Mouse (Mus musculus) lung, adult 18-20 months (tissue): ENCODE results near the gene B4galt1.

Experiments used
- DNase-seq, 2 experiments: peaks; one replicate each; pipeline ENCODE4 v3.0.0; 2022; ENCODE audit warnings: mixed read lengths in 2 of 2

Gene B4galt1

DNA sequence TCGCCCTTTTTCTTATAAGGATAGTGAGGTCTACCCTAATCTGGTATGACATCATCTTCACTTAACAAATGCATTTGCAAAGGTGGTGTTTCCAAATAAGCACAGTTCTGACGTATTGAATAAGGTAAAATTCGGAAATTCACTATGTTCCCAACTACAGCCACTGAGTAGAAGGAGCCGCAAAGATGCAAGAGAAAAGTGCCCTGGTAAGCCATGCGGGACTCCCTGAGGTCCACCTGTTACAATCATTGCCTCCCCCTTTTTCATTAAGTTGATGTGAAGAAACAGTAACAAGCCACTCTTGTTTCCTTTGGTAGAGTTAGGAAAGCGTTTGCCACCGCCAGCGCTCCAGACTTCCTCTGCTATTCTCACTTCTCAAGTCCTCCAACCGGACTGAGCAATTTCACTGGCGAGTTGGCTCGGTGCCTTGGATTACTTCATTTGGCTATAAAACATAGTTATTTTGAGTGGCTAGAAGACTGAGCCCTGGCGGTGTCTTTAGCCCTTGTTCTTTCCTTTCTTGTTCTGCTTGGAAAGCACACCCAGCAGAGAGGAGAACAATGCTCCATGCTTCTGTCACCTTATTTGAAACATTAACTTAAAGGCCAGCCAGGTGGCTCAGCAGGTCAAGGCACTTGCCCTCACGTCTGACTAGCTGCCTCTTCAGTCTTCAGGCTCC, 14.9 kb upstream of the B4galt1 start:
- DNase-seq: peak; percentile 86 to 92

DNA sequence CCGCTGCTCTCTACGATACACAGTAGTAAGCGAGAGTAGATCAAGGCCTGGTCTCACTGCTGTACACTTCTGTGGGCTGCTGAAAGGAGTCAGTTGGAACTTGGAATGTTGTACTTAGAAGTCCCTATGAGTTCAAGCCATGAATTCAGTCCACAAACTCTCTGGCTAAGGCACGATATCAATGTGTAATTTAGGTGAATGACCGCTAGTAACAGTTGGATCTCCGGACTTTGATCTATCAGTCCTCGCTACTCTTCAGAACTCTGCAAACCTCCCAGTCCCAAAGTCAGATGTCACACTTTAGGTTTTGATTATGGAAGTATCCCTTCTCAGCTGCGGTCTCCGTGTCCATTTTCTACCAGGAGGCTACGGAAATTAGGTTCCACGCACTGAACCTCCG, 10.6 kb upstream of the B4galt1 start:
- DNase-seq: no peak

DNA sequence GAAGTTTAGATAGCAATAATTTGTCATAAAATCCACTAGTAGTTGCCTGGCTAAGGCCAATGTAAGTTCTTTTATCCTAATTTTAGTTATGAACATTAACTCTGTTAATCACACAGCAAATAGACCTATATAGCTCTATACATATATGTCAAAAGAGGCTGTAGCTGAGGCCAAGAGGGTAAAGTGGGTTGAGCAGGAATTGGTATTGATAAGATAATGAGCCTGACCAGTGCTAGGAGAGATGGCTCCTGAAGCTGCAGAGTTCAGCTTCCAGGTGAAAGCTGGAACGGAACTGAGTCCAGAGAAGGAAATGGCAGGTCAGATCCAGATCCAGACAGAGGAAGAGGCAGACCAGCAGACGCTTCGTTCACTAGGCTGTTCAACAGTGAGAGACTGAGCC, 9.5 kb upstream of the B4galt1 start:
- DNase-seq: no peak

DNA sequence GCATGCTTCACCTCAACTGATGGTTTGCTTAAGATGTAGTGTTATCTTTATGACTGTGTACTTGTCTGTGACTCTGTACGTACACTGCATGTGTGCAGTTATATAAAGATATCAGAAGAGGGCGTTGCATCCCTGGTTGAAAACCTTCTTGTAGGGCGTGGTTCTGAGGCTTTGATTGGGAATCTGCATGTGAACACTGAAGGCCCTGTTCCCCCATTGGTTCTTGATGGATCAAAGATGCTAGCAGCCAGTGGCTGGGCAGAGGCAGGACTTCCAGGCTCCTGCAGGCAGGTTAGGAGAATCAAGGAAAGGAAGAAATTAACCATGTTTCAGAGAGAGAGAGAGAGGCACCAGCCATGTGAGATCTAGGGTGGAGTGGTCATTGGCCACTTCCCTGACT, 7.3 kb upstream of the B4galt1 start:
- no peak for DNase-seq

DNA sequence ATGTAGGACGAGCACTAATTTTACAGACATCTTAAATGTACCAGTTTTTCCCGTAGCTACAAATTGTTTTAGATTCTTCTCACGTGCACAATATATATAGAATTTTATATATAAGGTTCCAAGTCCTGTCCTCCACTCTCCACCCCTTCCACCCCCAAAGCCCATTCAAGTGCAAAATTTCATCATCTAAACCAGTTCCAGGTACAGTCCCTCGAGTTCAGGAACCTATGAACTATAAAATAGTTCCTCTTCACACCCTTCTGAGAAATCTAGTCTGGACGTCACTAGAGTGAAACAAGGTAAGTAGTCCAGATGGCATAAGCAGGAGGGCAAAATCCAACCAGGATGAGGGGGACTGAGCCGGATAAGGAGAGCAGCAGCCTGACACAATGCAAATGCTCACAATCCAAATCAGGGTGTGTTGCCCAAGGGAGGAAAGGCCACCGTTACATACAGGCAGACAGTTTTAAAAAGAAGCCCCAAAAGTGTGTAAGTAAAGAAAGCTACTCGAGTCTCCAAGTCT, 4.1 kb upstream of the B4galt1 start:
- DNase-seq: no peak

DNA sequence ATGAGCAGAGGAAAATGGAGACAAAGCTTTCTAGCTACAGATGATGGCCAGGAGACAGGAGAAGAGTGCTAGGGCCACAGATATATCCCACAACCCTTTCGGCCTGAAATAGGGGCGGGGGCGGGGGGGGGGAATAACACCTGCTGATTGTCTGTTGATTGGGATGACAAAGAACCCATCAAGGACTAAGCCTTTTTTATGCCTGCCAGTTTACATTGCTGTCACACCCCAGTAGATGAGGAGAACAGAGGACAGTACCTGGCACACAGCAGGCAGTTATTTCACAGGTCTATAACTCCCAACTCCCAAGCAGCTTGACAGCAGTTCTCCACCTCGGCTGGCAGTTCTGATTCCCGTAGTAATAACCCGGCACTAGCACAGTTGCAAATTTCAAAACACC, 2.8 kb upstream of the B4galt1 start:
- DNase-seq: no peak

DNA sequence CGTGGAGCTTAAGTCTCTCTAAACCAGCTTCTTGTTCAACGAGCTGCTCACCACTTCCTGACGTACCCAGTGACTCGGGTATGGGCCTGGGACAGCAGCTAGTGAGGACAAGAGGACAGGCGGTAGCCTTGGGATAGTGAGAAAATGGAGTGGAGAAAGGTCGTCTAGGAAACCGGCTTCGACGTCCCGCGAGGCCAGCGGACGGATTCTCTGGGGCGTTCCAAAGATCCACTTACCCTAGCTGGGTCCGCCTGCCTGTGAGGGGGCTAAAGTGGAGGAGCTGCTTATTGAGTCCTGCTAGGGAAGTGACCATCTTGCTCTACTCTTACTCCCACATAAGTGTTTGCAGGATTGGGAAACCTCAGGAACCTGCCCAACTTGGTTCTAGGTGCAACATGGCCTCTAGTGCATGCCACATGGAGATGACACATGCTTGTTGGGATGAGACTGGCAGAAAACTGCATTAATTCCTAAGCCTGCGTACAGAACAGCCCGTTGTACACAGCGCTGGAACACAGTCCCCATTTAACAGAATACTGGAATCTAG, 655 bp upstream of the B4galt1 start:
- DNase-seq: peak in 1 of 2 experiments; percentile 77

DNA sequence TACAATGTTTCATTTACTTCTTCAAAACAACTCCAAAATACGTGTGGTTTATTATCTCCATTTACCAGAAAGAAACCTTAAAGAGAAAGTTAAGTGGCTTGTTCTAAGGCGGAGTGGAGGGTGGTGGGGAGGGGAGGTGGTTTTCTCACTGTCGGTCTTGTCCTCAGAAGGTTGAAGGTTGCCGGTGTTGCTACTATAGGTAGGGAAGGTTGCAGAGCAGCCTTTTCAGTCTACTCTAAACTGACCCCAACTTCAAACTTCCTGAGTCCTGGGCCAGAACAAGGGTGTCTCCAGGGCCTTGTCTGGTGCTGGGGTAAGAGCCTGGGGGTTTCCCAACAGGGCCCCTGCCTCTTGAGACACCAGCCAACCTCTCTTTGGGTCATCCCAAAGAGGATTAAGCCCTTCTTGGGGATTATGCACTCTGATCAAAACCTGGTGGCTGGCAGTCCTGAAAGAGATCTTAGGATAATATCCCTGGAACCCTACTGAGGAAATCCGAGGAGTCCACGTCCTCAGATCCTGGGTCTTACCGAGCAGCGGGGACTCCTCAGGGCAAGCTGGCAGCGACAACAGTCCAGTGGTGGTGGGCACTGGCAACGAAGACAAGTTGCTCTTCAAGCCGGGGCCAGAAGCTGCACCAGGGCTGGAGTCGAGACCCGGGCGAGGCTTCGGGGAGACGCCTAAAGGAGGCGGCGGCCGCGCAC, 792 bp downstream of the B4galt1 start:
- no peak for DNase-seq

DNA sequence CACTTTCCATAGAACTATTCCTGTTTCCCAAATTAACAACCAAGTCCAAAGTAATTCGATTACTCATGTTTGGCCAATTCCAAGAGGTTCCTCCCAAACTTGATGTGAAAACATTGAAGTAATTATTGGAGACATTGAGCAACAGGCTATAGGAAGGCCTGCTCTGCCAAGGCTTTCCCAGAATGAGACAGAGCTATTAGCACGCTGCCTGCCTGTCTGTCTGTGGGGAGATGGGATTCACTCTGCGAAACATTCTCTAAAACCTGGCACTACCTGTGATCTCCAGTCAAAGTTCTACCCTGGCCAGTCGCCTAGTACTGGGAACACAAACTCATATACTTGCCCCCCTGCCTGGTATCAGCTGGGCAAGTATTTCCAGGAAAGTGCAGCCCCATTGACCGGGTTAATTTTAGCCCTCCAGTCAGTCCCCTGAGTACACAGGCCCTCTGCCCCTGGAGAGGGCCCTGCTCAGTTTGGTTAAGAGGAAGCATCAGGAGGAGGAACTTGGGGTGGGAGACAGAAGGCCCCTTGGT, 1.5 kb downstream of the B4galt1 start:
- DNase-seq: peak in 1 of 2 experiments; percentile 41

DNA sequence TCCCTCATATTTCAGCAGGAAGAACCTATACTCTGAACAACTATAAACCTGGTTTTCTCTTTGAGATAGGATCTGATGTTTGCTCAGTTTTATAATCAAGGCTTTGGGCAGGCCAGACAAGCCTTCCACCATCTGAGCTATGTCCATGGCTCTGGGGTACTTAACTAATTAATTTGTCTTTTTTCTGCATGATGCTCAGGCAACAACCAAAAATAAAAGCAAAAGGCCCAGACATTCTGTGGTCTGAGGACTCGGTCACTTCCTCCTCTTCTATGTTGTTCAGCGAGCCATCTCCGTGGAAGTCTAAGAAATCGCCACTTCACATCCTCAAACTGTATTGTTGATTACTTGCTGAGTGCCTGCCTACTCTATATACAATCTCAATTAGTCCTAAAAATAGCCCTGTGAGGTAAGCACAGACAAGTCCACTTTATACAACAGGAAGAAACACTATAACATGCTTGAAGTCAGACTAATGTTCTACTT, 2.0 kb downstream of the B4galt1 start:
- no peak for DNase-seq

DNA sequence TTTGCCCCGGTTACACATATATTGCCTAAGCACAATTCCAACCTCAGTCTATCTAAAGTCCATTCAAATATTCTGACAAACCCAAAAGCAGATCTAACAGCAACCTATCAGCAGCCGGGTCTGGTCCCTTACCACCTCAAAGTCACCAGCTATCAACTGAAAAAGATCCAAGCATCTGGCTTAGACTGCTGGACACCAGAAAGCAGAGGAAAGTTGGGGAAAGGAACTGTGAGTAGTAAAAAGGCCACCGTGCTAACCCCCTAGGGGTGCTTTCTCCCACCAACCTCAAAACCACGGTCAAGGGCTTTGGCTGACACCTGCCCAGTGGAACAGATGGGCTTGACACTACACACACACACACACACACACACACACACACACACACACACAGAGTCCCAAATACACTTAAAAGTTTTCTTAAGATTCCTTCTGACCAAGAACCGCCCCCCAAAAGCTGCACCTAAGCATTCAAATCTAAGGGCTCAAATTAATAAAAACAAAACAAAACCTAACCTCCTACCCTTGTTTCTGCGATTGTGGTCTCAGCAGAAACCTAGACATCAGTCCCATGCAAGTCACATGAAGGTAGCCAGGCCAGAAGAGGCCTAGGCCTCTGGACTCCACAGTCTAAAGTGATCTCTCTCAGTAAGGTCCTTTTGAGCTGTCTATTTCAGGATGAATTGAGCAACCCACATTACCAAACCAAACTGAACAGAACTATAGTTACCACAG, 2.6 kb downstream of the B4galt1 start:
- DNase-seq: no peak

DNA sequence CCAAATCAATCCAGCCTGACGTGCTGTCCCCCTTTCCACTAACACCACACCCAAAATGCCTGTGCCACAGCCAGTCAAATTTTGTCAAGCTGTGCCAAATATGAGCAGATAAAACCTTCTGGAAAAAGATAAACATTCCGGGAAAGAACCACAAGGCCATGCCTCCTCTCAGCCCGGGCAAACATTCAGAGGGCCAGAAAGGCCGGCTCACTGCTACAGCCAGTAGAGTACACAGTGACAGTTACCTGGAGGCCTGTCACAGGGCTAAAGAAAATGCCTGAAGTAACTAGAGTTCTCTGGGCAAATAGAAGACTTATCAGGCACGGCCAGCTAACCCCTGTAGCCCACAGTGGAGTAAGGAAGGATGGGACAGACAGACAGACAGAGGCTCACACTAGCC, 3.2 kb downstream of the B4galt1 start:
- peak; percentile 63 to 76 for DNase-seq

DNA sequence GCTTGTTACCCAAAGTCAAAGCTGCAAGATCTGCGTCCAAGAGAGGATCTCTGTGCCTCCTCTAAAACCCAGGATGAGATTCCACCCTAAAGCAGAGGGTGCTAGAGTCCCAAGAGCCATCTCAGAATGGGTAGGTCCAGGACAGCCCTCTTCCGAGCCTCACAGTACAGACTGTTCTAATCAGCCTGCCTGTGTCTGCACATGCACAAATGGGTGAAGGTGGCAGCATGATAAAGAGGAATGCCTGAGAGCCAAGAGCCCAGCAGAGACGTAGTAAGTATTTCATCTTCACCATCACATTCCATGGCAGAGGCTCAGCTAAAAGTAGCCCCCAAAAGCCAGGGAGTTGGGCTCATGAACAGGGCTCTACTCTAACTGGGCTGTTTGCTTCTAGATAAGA, 4.3 kb downstream of the B4galt1 start:
- DNase-seq: no peak

DNA sequence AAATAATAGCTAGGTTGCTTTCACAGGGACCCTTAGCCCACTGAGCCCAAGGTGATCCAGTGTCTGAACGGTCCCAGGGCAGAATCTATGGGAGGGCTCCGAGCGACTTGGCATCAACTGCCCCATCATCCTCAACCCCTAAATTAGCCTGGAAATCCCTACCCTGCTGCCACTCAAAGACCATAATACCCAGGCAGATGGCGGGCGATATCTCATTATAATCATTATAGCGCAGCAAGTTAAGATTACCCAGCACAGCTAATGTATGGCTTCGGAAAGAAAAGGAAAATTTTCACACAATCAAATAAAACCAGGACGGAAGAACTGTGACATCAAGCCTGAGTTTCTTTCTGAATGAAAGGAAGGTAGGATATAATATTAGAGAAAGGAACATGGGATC, 5.6 kb downstream of the B4galt1 start:
- DNase-seq: no peak

DNA sequence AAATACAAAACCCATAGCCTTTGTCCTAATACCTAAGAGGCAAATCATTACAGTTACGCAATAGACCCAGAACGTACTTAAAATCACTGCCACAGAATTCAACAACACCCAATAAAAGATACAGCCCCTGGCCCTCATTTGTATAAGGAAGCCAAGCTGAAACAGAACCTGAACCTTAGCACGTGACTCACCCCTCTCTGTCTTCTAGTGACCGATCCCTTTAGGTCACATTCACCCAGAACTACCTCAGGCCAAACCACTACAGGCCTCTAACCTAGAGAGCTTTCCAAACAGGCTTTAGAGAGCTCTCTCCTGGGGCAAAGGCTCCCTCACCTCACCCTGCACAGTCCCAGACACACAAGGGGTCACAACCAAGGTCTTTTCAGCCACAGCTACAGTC, 6.6 kb downstream of the B4galt1 start:
- peak in 1 of 2 experiments; percentile 54 for DNase-seq

DNA sequence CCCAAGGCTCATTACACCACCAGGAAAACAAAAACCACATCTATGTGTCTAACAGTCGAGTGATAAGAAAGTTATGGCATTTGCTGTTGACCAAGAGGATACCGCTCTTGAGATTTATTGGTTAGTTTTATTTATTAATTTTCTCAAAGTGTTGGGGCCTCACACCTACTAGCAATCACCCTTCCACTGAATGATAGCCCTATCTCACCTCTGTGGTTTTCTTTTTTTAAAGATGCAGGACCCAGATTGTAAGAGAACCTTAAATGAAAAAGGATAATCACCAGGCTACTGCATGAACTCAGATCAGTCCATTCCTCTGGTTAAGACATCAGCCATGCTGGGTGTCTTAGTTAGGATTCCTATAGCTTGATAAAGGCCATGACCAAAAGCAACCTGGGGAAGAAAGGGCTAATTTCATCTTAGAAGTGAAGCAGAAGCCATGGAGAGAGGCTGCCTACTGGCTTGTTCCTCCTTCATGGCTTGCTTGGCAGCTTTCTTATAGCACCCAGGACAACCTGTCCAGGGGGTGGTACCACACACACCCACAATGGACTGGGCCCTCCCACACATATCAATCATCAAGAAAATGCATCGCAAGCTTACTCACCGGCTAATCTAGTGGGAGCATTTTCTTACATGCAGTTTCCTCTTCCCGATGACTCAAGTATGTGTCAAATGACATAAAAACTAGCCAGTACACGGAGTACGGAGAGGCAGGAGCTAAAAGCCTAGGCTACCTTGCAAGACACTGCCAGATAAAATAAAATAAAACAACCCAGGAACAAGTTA, 7.5 kb downstream of the B4galt1 start:
- peak; percentile 54 to 80 for DNase-seq

DNA sequence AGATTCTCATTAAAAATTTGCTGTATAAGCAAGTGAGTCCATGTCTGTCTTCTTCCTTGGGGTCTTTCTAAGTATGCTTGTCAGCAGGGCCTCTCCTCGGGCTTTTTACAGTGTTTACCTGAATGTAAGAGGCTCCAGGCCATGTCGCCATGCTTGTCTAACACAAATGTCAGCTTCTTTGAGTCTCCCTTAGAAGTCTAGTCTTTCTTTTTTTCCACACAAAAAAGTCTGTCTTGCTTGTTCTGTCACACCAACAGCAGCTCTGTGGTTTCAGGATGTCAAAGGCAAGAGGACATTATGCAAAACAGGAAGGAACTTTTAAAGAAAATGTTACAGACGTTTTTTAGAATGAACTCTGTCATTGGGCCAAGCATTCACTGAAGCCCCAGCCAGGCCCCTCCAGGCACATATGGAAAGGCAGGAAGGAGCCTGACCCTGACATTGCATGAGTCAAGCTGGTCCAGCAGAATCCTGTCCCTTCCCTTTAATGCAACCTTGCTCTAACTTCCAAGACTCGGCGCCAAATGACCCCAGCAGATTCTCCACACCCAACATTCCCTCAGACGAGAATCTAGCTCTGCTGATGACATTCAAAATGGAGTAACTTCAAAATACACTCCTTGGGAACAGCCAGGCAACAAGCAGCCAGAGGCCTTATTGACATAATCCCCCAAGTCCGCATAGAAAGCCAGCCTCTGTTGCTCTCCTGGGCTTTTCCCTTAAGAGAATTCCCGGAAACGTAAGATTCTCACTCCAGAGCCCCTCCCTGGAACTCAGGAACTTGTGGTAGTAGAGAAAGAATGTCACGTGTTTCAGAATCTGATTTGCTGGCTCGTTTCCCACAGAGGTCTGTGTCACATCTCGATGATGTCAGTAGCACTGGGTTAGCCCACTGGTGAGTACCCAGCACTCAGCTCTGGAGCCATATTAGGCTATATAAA, 8.7 kb downstream of the B4galt1 start:
- peak; percentile 80 to 91 for DNase-seq

DNA sequence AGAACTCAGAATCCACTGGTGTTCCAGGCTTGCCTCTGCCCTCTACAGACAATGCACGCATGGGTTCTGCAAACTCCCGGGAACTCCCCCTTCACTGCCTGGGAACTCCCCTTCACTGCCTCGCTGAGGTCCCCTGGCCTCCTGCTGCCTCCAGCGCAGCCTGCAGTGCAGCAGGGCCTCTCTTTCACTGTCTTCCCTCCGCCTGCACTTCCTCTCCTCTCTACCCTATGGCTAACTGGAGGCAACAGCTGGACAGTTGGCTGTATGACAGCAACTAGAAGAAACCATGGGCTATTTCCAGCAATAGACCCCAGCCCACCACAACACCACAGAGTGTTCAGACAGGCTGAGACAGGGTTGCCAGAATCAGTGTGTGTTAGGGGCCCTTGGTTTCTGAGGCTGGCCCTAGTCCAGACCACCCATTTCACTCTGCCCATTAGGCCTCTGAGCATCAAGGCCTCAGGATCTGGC, 9.5 kb downstream of the B4galt1 start:
- DNase-seq: peak; percentile 46 to 52

DNA sequence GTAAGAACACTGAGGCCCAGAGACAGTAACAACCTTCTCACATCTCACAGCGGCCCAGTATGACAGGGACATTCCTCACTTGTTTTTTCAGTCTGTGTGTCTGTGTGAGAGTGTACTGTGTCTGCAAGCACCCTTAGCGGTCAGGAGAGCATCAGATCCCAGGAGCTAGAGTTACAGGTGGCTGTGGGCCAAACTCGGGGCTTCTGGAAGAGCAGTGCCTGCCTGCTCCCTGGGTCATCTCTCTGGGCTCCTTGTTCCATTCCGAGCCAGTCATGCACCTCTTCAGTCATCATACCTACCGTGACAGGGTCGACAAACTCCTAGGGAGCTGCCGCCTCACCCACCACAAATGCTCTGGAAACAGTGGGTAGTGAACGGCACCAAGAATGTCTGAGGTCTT, 10.1 kb downstream of the B4galt1 start:
- DNase-seq: no peak

DNA sequence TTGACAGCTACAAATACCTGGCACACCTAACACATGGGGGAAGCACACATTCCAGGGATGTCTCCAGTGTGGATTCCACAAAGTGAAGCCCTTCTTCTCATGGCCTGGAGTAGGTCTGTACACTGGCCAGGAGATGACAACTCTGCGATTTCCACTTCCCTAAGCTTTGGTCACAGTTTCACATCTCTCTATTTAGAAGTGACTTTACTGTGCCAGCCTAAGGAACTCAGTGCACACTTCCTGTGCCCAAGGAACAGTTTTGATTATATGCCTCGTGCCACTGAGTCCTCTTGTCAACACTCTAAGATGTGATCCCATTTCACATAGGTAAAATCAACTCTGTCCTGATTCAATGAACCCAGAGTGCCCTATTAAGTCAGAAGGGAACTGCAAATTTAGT, 13.4 kb downstream of the B4galt1 start:
- DNase-seq: no peak

DNA sequence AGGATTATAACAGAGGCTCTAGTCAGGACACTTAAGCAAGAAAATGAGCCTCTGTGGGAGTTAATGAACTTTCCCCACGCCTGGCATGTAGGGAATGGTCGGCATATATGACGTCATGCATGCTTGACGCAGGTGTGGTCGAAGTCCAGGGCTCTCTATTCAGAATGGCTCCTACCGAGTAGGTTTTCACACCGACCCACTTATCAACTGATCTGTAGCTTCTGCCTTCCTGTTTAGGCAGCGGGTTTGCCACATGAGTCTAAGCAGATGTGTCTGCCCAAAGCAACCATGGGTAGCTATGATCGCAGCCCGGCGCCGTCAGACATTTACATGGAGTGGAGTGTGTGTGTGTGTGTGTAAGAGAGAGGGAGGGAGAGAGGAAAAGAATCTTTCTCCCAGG, 14.6 kb downstream of the B4galt1 start:
- peak; percentile 61 to 63 for DNase-seq
